Mouse (Mus musculus): ENCODE results near the gene Fam205a4. TPM values are rescaled to one million over a fixed set of nuclear protein-coding genes. Genes with fewer than 3 reads are reported as not detected.
"Not testable (repeated sequence)": the region's sequence is repeated elsewhere in the genome, so short reads cannot be mapped to it uniquely, and the experiment has no call there.

Gene Fam205a4
- 0.60 and 0.65 TPM in 2 replicates for polyA plus RNA-seq (2012; rRNA removed)

DNA sequence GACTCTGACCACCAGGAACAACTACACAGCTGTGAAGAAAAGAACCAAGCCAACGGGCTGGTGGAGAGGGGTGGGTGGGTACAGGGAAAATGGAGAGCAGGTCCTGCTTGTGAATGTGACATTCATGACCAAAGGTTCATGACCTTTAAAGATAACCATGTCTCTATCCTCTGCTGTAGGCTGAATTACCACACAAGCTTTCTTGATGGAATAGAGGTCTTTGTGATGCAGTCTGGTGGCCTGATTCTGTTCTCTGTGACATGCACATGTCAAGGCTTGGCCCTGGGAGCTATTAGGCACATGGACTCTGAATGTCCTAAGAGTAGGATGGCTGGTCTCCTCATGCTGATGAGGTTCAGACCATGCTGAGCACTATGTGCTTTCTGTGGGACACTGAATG, at the start of gene Fam205a4:
Gene Fam205a4, plus strand, starts transcription at position 301 of the 400 bp plus-strand sequence.
- not testable (repeated sequence) for DNase-seq (ENCODE audit: low spot score)

DNA sequence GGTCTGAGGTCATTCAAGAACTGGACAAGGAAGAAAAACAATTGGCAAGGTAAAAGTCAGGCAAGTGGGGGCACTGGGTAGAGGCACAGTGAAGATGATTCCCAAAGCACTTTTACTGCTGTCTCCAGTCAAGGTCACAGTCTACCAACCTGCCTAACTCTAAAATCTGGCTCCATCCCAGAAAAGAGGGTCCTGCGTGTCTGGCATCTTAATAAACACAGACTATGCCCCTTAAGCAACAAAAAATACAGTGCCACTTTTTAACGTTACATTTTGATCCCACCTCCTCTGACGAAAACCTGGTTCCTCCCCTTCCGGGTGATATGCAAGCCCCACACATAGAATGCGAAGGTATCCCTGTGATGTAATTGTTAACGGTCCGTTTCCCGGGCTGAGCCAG, 24.6 kb upstream of the Fam205a4 start, which contains the start of gene Gm20878:
Gene Gm20878, plus strand, starts transcription at position 301 of the 400 bp plus-strand sequence.
- not testable (repeated sequence) for DNase-seq (ENCODE audit: low spot score)

Other genes starting within 250 kb of the Fam205a4 start
- 68.8 and 98.7 TPM in 2 replicates for gene Dctn3, start 242.9 kb upstream of the Fam205a4 start, polyA plus RNA-seq (2012; rRNA removed)
- gene Arid3c, start 234.9 kb upstream of the Fam205a4 start, polyA plus RNA-seq (2012; rRNA removed), result 1.3 and 1.9 TPM in 2 replicates
- gene Galt, start 210.8 kb upstream of the Fam205a4 start, polyA plus RNA-seq (2012; rRNA removed), result 64.7 and 65.2 TPM in 2 replicates
- 79.7 and 81.4 TPM in 2 replicates for gene Sigmar1, start 209.9 kb upstream of the Fam205a4 start, polyA plus RNA-seq (2012; rRNA removed)
- gene Ccl27a, start 191.8 kb upstream of the Fam205a4 start, polyA plus RNA-seq (2012; rRNA removed), result 38.0 and 44.4 TPM in 2 replicates
- gene Gm21541, start 62.4 kb upstream of the Fam205a4 start, polyA plus RNA-seq (2012; rRNA removed), result 6.6 and 36.4 TPM in 2 replicates
- gene Gm20878, start 24.5 kb upstream of the Fam205a4 start, polyA plus RNA-seq (2012; rRNA removed), result 2.1 and 3.3 TPM in 2 replicates
- 0.07 and 0.15 TPM in 2 replicates for gene Gm21093, start 68.7 kb downstream of the Fam205a4 start, polyA plus RNA-seq (2012; rRNA removed)
- gene Gm3893, start 125.1 kb downstream of the Fam205a4 start, polyA plus RNA-seq (2012; rRNA removed), result not detected in 2 replicates
- not detected in 2 replicates for gene Gm13304, start 148.8 kb downstream of the Fam205a4 start, polyA plus RNA-seq (2012; rRNA removed)
- gene Gm13306, start 187.4 kb downstream of the Fam205a4 start, polyA plus RNA-seq (2012; rRNA removed), result 0.55 and 0.56 TPM in 2 replicates
- 0.67 and 0.75 TPM in 2 replicates for gene Gm13305, start 202.5 kb downstream of the Fam205a4 start, polyA plus RNA-seq (2012; rRNA removed)